Mouse (Mus musculus) splenic B cell, adult 2 months (primary cell): ENCODE data around the gene Gucd1.
A peak's percentile ranks its signal among the peaks of the same experiment; 100 is the strongest.
"Not testable (repeated sequence)": the region's sequence is repeated elsewhere in the genome, so short reads cannot be mapped to it uniquely, and the experiment has no call there.

Experiments
- DNase-seq: peaks from one replicate; pipeline ENCODE4 v3.0.0-alpha.2; 2011; ENCODE audit warnings: low read depth, low spot score
- H3K27me3 ChIP-seq: 2 replicates; pipeline ENCODE4 v1.6.1; 2012; ENCODE audit warnings: mild to moderate bottlenecking, low read length, moderate library complexity, mixed read lengths; ENCODE audit not compliant: control insufficient read depth, poor library complexity, insufficient read depth, severe bottlenecking
- H3K36me3 ChIP-seq: 2 replicates; pipeline ENCODE4 v1.6.1; 2012; ENCODE audit warnings: mild to moderate bottlenecking, low read length, moderate library complexity, mixed read lengths; ENCODE audit not compliant: control insufficient read depth, poor library complexity, insufficient read depth, severe bottlenecking

The Gucd1 gene

DNA sequence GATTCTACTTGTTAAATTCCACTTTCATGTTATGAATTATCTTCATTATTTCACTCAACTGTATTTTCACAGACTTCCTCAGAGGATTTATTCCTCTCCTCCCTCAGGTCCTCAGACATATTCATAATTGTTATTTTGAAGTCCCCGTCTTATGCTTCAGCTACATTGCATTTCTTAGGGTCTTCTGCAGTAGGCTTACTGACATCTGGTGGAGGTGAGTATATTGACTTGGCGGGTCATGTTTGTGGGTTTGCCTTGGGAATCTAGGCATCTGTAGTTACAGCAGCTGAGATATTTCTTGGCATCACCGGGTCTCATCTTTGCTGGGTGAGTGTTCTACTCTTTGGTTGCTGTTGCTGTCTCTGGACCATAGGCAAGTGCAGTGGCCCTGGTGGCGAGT lies 116.8 kb downstream of the Gucd1 start, which contains the start of gene Upb1:
Upb1 (plus strand) TSS at position 158 of the 400 bp plus-strand sequence.
- DNase-seq = peak; percentile 11
- no peaks in the 10 kb centered on the region for H3K27me3 ChIP-seq
- no peaks in the 10 kb centered on the region for H3K36me3 ChIP-seq

- Histone ChIP-seq H3K27me3 (no peaks in the 10 kb centered on the region), H3K36me3 (no peaks in the 10 kb centered on the region)
- DNase-seq = no peak
Measured at GRCm38 (mm10) chr10:75396966-75397365, 120.8 kb downstream of the Gucd1 start.

- no peaks in the 10 kb centered on the region for H3K27me3 ChIP-seq
- H3K36me3 ChIP-seq = no peaks in the 10 kb centered on the region
- peak; percentile 5 for DNase-seq
Measured at GRCm38 (mm10) chr10:75394796-75395195, 123.0 kb downstream of the Gucd1 start.

- DNase-seq = peak; percentile 18
- no peaks in the 10 kb centered on the region for H3K27me3 ChIP-seq
- no peaks in the 10 kb centered on the region for H3K36me3 ChIP-seq
Measured at GRCm38 (mm10) chr10:75390832-75391231, 126.9 kb downstream of the Gucd1 start.

GRCm38 (mm10) chr10:75390156-75390555 lies 127.6 kb downstream of the Gucd1 start:
- no peaks in the 10 kb centered on the region for H3K27me3 ChIP-seq
- H3K36me3 ChIP-seq = no peaks in the 10 kb centered on the region
- peak; percentile 35 for DNase-seq

DNA sequence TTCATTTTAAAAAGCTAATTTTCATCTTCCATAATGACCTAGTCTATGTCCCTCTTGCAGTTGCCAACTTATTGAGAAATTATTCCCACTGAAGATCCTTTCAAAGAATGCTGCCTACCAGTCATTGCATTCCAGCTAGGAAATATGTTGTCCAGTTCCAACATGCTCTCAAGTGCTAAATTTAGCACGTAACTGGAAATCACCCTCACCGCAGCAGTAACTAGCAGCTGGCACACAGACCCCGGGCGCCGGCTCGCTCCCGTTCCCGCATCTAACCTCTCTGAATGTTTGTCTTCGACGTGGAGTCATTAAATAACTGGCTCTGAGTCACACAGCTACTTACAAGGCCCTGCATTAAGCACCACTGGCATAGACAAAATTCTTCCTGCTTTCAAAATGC lies 139.1 kb downstream of the Gucd1 start:
- H3K27me3 ChIP-seq = no peaks in the 10 kb centered on the region
- DNase-seq = no peak
- no peaks in the 10 kb centered on the region for H3K36me3 ChIP-seq

GRCm38 (mm10) chr10:75373655-75374351 lies 144.0 kb downstream of the Gucd1 start:
- H3K36me3 ChIP-seq, DNase-seq, H3K27me3 ChIP-seq: not testable (repeated sequence)

- peak; percentile 44 for DNase-seq
- Histone ChIP-seq H3K36me3 (no peaks in the 10 kb centered on the region), H3K27me3 (no peaks in the 10 kb centered on the region)
Measured at GRCm38 (mm10) chr10:75365231-75365633, 152.5 kb downstream of the Gucd1 start.

DNA sequence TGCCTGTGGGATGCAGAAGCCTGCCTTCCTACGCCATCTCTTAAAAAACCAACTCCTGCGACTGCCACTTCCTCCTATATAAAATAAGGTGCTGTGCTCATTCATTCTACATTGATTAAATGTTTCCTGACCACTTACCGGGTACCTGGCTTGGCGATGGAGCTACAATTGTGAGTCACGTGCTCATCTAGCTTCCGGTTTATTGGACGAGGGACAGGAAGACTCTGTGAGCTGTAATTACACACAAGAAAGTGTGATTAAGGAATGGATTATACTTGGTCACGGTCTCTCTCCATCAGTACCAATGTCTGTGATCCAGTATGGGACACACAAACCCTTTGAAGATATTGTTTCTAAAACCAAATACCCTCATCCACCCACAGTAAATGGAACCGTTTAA lies 153.0 kb downstream of the Gucd1 start:
- Histone ChIP-seq H3K36me3 (no peaks in the 10 kb centered on the region), H3K27me3 (no peaks in the 10 kb centered on the region)
- DNase-seq = peak; percentile 21

GRCm38 (mm10) chr10:75364214-75364690 lies 153.5 kb downstream of the Gucd1 start:
- not testable (repeated sequence) for H3K27me3 ChIP-seq, H3K36me3 ChIP-seq
- DNase-seq = peak; percentile 11

- Histone ChIP-seq H3K27me3 (no peaks in the 10 kb centered on the region), H3K36me3 (no peaks in the 10 kb centered on the region)
- no peak for DNase-seq
Measured at GRCm38 (mm10) chr10:75355341-75355740, 162.4 kb downstream of the Gucd1 start.

DNA sequence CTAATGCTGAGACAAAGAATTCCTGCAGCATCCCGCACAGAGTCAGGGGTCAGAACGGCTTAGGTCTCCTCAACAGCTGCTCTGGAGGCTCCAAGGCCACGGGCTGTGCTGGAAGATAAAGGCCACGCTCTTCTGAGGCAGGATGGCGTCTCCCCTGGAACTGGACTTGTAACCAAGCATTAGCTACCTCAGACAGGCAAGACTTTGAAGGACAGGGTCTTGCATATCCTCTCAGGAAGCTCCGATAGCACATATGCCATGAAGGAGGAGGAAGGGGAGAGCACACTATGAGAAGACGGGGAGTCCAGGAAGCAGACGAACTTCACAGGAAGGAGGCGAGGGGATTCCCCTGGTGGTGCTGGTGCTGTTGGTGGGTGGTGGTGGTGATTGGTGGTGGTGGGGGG lies 163.9 kb downstream of the Gucd1 start:
- H3K27me3 ChIP-seq, H3K36me3 ChIP-seq, DNase-seq: not testable (repeated sequence)

DNA sequence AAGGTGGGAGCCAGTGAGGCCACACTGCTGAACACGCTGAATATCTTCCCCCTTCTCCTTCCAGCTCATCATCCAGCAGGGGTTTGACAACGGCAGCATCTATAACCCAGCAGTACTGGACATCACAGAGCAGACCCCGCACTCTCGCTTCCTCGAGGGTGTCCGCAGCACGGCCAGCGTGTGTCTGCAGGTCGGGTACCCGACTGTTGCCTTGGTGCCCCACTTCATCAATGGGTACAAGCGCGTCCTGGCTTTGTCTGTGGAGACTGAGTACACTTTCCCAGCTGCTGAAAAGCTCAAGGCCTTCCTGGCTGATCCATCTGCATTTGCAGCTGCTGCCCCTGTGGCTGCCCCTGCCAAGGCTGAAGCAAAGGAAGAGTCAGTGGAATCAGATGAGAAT lies 165.2 kb downstream of the Gucd1 start:
- no peak for DNase-seq
- no peaks in the 10 kb centered on the region for H3K36me3 ChIP-seq
- no peaks in the 10 kb centered on the region for H3K27me3 ChIP-seq

DNA sequence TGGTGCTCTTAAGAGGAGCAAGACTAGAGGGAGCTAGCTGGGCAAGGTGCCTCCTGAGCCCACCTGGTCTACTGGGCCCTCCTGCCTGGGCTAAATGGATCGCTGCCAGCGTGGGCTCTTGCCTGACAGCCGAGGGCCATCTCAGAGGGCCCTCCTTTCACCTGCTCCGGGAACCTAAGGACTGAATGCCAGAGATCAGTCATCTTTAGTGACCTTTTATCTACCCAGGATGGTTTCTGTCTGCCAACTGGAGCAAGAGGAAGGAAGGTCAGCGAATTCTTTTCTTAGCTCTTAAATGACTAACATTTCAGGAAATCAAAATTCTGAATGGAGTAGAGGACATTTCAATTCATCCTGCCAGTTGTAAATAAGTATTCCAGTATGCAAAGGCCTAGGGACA lies 167.2 kb downstream of the Gucd1 start:
- no peaks in the 10 kb centered on the region for H3K36me3 ChIP-seq
- no peaks in the 10 kb centered on the region for H3K27me3 ChIP-seq
- no peak for DNase-seq

DNA sequence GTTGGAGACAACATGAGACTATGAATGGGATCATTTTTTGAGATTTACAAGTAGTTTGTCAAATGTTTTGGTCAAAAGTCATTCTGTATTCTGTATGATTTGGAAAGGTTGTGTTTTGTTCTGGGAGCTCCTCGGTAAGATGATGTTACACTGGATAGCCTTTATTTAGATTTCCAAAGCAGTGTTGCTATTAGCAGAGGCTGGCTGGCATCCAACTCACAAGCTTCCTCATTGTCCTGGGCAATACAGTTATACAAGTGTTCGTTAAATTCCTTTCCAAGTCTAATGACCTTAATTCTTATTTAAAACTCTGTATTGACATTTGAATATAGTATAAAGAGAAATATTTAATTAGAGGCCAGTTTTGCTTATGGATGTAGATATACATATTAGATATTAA lies 172.5 kb downstream of the Gucd1 start:
- no peak for DNase-seq
- no peaks in the 10 kb centered on the region for H3K36me3 ChIP-seq
- H3K27me3 ChIP-seq = no peaks in the 10 kb centered on the region

DNA sequence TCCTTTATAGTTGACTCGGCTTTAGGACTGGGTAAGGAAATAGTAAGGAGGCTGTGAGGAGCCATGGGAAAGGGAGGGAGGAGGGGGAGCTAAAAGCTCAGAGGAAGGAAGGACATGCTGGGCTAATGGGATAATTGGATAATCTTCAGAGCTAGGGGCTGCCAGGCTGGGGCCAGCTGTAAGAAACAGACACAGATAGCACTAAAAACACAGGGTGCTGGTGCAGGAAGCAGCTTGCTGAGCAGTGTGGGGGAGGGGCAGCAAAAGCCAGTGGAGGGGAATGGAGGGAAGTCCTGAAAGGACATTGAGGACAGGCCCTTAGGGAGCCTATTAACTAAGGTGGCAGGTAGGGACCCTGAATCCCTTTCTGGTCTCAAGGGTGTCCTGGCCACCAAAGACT lies 173.2 kb downstream of the Gucd1 start:
- DNase-seq, H3K36me3 ChIP-seq, H3K27me3 ChIP-seq: not testable (repeated sequence)
